Mouse (Mus musculus): ENCODE results near the gene Dut.

Gene Dut

DNA sequence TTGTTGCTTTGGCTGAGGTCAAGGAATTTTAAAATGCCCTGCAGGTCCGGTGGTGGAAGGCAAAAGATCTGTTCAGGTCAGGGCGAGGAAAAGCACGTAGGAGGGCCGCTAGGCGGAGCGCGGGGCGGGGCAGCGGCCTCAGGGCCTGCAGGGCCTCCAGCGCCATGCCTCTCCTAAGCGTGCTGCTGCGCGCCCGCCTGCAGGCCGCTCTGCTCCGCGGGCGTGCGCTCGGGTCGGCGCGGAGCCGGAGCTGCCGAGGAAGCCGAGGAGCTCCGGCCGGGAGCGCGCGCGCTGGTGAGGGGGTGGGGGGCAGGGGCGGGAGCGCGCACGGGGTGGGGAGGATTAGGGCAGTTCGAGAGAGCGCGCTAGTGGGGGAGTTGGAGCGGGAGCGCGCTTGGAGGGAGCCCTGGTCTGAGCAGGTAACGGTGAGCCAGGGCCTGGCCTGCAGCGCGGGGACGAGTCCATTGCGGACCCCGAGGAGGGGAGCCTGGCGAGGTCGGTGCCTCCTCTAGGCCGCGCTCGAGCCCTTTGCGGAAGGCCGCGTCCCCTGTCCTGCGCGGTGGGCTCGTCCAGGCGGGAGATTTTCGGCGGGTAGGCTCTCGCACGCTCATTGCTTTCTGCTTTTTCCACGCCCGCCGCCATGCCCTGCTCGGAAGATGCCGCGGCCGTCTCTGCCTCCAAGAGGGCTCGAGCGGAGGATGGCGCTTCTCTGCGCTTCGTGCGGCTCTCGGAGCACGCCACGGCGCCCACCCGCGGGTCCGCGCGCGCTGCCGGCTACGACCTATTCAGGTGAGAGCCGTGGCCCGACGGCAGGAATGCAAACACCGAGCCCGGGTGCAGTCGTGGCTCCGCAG is at the start of gene Dut:
Gene Dut, plus strand, starts transcription at position 83 of the 854 bp plus-strand sequence.
- in situ Hi-C loops (cut with MboI, MseI), result no loop called here

DNA sequence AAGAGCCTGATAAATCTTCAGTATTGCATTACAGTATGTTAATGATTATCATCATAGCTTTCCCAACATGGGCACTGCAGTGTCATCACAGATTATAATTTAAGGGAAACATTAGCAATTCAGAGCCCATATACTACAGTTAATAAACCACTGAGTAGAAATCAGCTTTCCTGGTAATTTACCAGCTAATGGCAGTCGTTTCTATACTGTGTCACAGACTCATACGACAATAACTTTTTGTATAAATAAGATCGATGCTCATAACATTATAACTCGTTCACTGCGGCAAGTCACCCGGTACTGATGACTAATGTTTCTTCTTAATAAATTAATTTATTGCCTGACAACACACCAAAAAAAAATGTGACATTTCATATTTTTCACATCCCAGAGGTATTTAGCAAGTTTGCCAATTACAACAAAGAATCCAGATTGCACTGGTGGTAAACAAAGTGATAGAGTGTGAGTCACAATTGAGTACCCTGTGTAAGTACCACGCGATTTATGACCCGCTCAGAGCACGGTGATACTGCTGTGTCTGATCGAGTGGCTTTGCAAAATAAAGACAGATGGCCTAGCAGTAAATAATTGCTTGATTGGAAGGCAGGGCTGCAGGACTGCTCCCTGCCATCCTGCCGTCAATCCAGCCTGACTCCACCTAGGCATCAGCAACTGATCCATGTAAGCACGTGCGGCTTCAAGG is 37.9 kb upstream of the Dut start:
- in situ Hi-C loops (cut with MboI, MseI), result loop anchor here (5.0 to 25.0 kb wide), 3 partner anchors 216 to 1897 kb away; no protein-coding TSS in a partner anchor

DNA sequence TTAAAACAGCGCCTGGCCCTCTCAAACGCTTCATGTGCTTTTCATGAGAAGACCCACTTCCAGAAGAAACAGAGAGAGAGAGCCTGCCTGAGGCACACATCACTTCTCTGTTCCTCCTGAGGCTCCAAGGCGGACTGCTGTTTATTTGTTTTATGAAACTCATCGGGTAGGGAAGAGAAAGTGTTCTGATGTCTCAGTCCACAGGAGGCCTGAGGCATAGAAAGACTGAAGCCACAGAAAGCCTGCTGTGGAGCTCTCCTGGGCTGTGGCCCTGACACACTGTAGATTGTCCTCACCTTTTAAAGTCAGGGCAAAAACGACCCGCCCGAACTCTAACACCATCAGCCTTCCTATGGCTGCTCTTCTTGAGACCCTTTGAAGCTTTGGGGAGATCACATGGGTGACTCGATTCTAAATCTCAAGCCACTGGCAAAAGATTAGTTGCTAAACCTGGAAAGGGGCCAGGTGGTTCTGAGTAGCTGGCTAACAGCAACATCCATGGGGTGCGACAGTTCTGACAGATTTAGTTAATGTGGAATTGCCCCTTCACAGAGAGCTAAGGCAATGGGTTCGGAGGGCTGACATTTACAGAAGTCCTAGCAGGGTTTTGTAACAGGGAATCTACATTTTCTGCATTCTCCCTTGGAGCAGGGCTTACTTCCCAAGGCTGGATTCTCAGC is 35.0 kb upstream of the Dut start:
- in situ Hi-C loops (cut with MboI, MseI), result loop anchor here (25.0 kb wide), 1 partner anchor 475 kb away; no protein-coding TSS in a partner anchor

DNA sequence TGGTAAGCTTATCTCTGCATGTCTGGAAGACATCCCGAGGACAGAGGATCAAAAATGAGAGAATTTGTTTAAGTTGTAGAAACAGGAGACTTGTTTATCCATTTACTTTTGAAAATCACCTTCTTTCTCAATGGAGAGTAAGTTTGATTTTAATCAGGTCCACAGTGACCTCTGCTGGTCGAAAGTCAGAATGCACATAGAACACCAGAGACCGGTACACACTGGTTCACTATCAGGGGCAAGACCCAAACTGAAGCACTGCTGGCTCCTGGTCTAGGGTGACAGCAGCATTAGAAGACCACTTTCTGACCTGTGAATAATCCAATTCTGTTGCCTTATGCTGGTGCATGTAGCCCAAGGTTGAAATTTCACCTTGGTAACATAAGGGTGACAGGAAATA is 32.4 kb upstream of the Dut start:
- in situ Hi-C loops (cut with MboI, MseI), result loop anchor here (25.0 kb wide), 1 partner anchor 477 kb away; no protein-coding TSS in a partner anchor

DNA sequence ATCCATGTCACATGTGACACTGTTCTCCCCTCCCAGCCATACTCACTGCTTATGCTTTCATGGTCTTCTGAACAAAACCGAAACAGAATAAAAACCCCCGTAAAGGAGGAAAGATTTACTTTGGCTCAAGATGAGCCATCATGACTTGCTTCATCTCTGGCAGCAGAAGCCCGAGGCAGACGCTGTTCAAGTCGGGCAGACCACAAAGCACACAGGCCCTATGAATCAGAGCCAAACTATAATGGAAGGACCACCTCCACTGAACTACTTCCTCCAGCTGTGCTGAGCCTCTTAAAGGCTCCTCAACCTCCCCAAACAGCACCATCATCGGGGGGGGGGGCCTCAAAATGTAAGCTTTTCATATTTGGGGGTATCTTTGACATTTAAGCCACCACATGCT is 29.7 kb upstream of the Dut start:
- in situ Hi-C loops (cut with MboI, MseI), result loop anchor here (25.0 kb wide), 1 partner anchor 480 kb away; no protein-coding TSS in a partner anchor

DNA sequence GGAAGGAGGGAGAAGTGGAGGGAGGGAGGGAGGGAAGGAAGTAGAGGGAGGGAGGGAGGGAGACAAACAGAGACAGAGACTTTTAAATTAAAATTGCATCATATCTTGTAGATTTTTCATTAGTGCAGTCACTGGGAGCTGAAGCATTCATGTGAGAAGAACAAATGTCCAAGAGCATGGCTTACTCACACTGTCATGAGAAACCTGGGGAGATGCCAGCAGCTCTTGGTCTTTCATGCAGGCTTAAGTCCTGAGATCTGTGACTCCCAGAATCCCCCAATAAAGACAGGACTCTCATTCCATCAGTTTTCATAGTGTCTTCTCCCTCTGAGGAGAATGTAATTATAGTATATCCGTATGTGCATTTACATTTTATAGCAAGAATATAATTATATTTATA is 28.4 kb upstream of the Dut start:
- in situ Hi-C loops (cut with MboI, MseI), result loop anchor here (25.0 kb wide), 1 partner anchor 481 kb away; no protein-coding TSS in a partner anchor

DNA sequence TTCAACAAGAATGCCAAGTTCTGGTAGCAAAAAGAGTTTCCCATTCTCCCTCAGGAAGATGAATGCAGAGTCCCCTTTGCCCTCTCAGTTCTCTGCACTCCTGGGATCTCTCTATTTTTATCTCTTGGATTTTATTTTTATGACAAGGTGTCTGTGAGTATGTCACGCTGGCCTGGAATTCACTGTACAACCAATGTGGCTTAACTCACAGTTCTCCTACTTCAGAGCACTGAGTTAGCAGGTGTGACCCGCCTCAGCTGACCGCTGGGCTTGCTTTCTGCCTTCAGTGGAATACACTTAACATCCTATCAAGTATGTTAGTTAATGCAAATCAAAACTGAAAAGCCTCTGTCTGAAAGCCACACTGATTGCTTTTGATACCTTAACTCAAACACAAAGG is 27.7 kb upstream of the Dut start:
- in situ Hi-C loops (cut with MboI, MseI), result loop anchor here (25.0 kb wide), 1 partner anchor 482 kb away; no protein-coding TSS in a partner anchor

DNA sequence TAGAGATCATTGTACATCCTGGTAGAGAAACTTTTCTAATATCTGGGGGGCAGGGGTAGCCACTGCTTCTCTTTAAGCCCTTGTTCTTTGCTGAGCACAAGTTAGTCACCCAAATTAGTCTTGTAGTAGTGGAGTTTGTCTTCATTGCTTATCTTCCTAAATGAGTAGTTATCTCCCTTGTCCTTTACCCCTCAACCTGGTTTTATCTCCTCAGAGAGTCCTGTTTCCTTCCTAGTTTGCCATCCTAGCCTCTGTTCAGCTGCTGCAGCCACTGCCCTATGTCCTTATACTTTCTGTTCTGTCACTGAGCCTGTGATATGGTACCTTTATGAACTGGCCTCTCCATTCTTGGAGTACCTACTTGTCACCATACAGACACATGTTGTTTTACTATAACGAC is 25.3 kb upstream of the Dut start:
- in situ Hi-C loops (cut with MboI, MseI), result loop anchor here (25.0 kb wide), 1 partner anchor 484 kb away; no protein-coding TSS in a partner anchor

DNA sequence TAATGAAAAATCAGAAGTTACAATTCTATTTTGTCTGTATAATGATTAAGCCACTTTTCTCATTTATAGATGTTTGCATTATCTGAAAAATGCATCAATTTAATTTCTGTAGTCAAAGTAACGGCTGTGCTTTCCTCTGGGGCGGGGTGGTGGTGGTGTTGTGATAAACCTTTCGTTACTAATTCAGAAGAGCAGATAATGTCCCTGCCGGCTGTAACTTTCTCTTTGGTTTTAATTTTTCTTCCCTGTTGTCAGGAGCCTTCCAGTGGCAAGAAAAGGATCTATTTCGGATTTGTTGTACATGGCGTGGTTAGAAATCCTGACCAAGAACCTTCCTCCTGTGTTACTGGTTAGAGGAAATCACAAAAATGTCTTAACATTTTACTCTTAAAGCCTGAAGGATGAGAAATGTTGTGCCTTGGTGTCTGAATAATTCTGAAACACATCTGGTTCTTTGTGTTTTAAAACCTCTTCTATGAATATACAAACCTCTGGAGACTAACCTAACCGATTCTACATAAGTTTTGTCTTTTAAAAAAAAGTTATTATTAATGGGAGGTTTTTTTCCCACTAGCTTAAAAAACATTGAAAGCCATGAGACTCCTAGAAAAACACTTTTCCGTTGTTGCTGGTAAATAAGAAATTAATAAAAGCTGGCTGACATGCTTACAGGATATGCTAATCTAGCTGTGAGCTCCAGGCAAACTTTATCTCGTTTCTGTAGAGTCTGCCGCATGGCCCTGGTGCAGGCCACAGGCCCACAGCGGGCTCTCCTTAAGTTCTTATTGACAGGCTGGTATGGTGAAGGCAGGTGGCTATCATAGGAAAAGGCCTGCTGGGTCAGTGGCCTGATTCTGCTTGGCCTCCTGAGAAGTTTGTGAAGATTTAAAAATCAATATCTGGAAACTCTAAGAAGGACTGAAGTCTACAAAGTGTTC is 18.2 kb upstream of the Dut start:
- in situ Hi-C loops (cut with MboI, MseI), result no loop called here

DNA sequence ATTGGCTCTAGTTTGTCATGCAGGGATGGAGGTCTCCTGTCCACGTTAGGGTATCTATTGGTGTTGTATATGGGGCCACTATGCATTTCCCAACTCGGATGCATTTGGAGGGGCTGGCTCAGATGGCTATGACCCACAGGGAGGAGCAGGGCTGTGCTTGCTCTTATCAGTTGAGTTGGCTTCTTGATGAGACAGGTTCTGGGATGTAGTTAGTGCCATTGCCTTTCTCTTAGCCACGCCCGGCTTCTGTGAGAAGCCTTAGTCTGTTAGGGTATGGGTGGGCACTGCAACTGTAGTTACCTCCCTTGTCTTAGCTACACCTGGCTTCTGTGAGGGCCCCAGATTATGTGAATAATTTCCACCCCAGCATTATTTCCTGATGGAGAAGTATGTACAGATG is 14.8 kb upstream of the Dut start:
- in situ Hi-C loops (cut with MboI, MseI), result no loop called here

DNA sequence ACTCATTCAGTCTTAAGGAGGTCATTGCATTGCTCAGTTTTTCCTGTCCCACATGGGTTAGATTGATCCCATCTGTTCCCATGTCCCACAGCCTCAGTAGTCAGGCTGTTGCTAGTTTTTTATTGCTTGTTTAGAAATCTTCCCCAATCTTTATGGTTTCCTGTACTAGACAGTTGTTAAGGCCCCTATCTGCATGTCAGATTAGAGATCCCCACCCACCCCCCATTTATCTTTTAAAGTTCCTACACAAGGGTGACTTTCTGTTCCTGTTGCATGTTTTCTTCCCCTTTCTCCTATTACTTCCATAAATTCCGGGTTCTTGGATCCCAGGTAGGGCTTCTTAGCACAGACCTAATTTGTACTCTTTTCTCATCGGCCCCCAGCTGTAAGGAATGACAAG is 13.5 kb upstream of the Dut start:
- in situ Hi-C loops (cut with MboI, MseI), result no loop called here

DNA sequence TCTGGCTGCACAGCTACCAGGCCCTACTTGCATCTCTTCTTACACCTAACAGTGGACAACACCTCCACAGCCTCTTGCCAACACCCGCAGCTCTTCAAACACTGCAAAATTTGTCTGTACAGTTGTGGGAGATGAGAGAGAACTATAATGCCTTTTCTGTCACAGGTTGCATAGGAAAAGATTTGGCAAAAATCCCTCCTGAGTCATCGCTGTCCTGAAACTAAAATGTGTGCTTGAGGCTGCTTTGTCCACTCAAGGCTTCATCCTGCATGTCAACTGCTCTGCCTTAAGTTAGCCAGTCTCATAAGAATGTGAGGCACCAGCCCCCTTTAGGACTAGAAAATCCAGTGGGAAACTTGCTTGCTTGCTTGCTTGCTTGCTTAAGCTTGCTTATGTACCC is 12.9 kb upstream of the Dut start:
- in situ Hi-C loops (cut with MboI, MseI), result no loop called here

DNA sequence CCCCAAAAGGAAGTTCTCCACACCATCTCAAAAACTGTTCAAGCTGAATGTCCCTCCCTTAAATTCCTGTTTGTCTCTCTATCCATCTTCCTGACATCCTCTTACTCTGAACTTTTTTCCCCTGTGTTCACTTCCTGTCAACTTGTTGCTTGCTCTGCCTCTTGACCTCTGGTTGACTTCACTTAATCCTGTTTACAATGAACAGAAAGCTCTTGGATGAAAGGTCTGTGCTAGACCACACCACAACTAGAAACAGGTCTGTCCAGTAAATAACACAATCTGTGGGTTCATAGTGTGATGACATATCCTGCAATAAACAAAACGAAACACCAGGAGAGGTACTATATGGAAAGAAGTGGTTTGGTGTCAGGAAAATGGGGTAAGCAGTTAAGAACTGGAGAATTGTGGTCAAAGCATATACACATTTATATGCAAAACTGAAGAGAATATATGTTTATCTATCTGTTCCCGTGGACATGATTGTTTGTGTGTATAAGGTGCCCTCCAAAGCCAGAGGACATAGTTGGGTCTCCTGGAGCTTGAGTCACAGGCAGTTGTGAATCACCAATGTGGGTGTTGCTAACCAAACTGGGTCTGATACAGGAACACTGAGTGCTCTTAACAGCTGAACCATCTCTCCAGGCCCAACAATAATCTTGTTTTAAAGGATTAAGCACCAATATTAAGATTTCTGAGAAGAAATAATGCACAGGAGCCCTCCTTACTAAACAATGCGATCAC is 1.3 kb upstream of the Dut start:
- in situ Hi-C loops (cut with MboI, MseI), result no loop called here

DNA sequence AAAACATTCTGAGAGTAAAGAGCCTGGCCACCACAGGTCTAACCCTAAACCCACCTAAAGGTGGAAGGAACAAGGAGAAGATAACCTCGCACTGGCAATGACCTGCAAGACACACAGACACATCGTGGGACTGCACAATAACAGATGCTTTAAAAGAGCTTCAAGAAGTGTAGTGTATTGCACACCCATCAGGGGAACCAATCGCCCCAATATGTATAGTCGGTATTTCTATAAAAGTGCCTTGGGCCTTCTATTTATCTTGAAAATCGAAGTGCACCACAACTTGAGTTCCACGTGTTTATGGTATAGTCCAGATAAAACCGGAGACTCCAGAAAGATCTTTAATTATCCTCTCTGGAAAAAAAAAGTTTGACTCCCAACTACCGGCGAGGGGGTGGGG is 321 bp upstream of the Dut start:
- in situ Hi-C loops (cut with MboI, MseI), result no loop called here

DNA sequence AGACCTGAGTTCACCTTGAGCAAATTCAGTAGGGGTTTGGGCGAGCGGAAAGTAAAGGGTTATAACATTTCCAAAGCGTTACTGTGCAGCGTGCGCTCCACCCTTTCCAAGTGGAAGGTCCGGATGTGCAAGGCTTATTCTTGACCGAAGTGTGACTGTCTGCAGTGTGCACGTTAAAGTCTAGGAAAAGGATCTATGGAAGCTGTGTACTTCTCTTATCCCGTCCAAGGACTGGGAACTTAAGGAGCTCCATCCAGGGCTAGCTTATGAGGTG is 909 bp downstream of the Dut start:
- in situ Hi-C loops (cut with MboI, MseI), result no loop called here

DNA sequence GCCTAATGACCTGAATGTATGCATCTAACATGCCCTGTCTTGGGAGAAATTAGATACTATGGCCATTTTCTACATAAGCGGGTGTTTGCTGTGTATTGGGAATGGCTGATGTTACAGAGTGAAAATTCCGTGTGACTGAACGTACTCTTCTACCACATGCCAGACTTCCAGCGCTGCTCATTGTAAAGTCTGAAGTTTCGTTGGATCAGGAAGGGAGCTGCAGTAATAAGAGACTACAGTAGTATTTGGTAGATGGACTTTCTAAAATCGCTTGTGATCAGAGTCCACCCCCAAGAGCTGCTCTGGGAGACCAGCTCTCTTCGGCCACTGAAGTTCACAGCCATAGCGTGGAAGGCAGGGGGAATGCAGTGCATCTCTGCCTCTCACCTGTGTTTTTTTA is 1.3 kb downstream of the Dut start:
- in situ Hi-C loops (cut with MboI, MseI), result no loop called here

DNA sequence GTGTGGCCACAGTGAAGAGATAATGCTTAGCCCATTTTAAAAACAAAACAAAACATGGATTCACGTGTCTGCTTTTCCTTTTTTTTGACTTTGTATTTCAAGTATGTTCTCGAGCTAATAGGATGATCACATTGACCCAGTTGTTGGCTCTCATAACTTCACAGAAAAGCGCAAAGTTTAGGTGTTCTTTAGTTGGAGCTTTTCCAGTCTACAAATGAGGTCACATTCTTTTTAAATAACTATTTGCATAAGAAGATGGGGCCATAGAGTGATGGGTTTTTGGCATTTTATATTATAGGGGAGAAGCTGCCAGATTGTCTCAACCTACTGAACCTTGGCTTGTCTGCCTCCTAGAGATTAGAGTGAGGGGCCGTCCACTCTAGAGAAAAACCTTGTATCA is 2.3 kb downstream of the Dut start:
- in situ Hi-C loops (cut with MboI, MseI), result no loop called here

DNA sequence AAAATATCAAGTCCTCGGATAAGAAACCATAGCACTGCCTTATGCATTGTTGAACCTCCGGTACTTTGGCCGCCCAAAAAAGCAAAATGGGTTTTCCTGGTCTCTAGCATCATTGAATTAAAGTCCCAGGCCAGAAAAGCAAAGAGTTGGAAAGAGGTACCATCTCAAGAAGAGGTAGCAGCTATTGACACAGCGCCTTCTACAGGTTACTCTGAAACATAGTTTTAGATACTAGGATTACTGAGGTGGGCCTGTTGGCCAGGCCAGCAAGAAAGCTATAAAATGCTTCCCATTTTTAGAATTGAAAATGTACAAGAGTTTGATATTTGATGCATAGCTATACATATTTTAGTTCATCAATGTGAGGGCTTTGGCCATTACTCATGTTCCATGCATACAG is 2.9 kb downstream of the Dut start:
- in situ Hi-C loops (cut with MboI, MseI), result loop anchor here (25.0 kb wide), 1 partner anchor 537 kb away; the partner anchor contains the start of gene Secisbp2l

DNA sequence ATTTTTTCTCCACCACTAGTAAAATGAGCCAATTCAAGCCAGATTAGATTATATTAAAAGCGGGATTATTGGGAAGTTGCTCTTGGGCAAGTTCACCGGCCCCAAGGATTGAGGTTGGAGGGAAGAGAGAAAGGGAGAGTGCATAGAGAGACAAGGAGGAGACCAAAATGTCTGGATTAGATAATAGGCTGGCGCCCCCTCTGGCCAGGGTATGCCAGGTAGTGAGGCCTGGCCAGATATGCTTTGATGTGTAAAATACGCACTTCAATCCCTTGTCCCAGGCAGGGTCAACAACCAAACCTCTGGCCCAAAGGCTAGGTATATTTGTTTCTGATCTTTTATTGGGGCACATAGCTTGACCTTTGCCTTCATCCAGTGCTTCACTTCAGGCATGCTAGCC is 4.8 kb downstream of the Dut start:
- in situ Hi-C loops (cut with MboI, MseI), result loop anchor here (25.0 kb wide), 1 partner anchor 536 kb away; the partner anchor contains the start of gene Secisbp2l

DNA sequence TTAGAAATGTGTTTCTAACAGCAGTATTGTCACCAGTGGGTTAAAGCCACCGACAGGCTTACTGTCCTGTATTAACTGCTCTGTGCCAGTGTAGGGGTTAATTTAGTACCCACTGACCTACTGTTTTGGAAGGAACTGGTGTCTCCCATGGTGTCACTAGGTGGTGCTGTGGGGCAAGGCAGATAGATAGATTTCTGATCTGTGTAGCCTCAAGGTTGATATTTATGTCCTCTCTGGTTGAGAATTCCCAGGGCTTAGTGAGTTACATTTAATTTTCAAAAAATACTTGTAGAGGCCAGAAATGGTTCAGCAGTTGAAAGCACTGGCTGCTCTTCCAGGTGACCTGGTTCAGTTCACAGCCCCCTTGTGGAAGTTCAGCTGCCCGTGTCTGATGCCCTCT is 5.3 kb downstream of the Dut start:
- in situ Hi-C loops (cut with MboI, MseI), result loop anchor here (25.0 kb wide), 1 partner anchor 535 kb away; the partner anchor contains the start of gene Secisbp2l

All from T-helper 2 cell (primary cell).